10 mouse cellular contexts compared by ENCODE assay signal in the genomic region with DNA sequence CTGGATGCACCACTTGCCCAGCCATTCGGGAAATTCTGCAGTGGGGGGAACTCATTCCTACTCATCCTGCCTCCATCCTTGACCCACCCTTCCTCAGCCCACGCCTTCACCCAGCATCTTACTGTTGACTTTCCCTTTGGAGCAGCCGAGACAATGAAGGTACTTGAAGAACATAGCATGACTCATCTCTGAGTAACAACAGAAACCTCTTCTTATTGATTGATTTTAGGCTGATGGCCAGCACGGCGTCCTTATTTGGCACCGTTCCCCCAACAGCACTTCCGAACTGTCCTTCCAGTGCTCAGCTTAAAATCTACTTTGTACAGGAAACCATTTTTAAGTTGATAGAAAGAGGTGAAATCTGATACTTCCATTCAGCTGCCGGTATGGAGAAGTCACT. TPM values are rescaled to one million over a fixed set of nuclear protein-coding genes. Genes with fewer than 3 reads are reported as not detected.
DNase-seq lines count a peak whose midpoint lies in the region; ATAC-seq lines count a peak whose summit lies in the region.
"Had no signal": no experiment of that assay in that cellular context is flagged by ENCODE, and none has a peak within 500 bp of the region (broad histone marks: within the 10 kb centered on the region; RNA-seq: fewer than 3 reads in every experiment).

No protein-coding gene starts in this region.

- no peaks in the 10 kb centered on the region for H3K27me3 ChIP-seq in midbrain, embryonic 15.5 days (replicated peaks)

- peak; percentile 9 for DNase-seq in urinary bladder, postnatal 25 days (ENCODE audit: low spot score)
- no peak for DNase-seq in urinary bladder, postnatal 4 days (ENCODE audit: low spot score in 2 of 2)
- peak; percentile 80 to 83 for DNase-seq in adrenal gland, postnatal 36 days
- DNase-seq in kidney, adult 8-10 months: peak; percentile 61 to 63
- peak; percentile 33 for DNase-seq in skeletal muscle tissue, adult 2 months (ENCODE audit: low read depth, low spot score)
- DNase-seq in thymus, postnatal 10 days (ENCODE audit: low spot score in 2 of 2): no peak
- no peak for DNase-seq in retina, postnatal 1 day
- DNase-seq: liver, embryonic 13.5 days had no signal

- peaks cover 8% of the 10 kb centered on the region for H3K4me1 ChIP-seq in midbrain, embryonic 15.5 days

- no peaks in the 10 kb centered on the region for H3K9me3 ChIP-seq in midbrain, embryonic 15.5 days

- WGBS in midbrain, embryonic 15.5 days: 75% methylated on average over 8 of the region's 8 CpGs

- no peak overlapping the region for H3K27ac ChIP-seq in midbrain, embryonic 15.5 days
- H3K27ac ChIP-seq: liver, embryonic 13.5 days had no signal

- no peak overlapping the region for H3K4me2 ChIP-seq in midbrain, embryonic 15.5 days
- H3K4me2 ChIP-seq: liver, embryonic 13.5 days had no signal

- H3K4me3 ChIP-seq in midbrain, embryonic 15.5 days: no peak overlapping the region
- H3K4me3 ChIP-seq: liver, embryonic 13.5 days had no signal

- H3K9ac ChIP-seq in midbrain, embryonic 15.5 days: no peak overlapping the region
- H3K9ac ChIP-seq: liver, embryonic 13.5 days had no signal

- no peak for ATAC-seq in midbrain, embryonic 15.5 days (replicated peaks)
- ATAC-seq: activated CD4-positive, CD25-positive, alpha-beta regulatory T cell, adult 4 months had no signal

- no peaks in the 10 kb centered on the region for H3K36me3 ChIP-seq in midbrain, embryonic 15.5 days (replicated peaks)
- H3K36me3 ChIP-seq: liver, embryonic 13.5 days had no signal

RNA-seq across cellular contexts. Expression of gene Socs5, which starts 4.8 kb away (rescaled TPM):
- 10 to 100 TPM; 75.7 to 80.5 TPM for total RNA-seq in adrenal gland, postnatal 36 days (2021)
- polyA plus RNA-seq in midbrain, embryonic 15.5 days (2015; fragmentation: Nextera tagmentation; extraction: Ambion mirVana): 14.8 and 16.2 TPM in 2 replicates

Comparison
In these comparisons a context has a peak if more than half of its experiments do, and no peak if none do; other contexts are left out.
1. DNase-seq: peak in urinary bladder, postnatal 25 days (single experiment), adrenal gland, postnatal 36 days (2 of 2), kidney, adult 8-10 months (2 of 2) and skeletal muscle tissue, adult 2 months (single experiment); none in urinary bladder, postnatal 4 days (0 of 2), thymus, postnatal 10 days (0 of 2) and retina, postnatal 1 day (single experiment).